Mouse (Mus musculus) forebrain, embryonic 12.5 days (tissue): Measurements from ENCODE around the gene Zfp784. TPM values are rescaled to one million over a fixed set of nuclear protein-coding genes. Genes with fewer than 3 reads are reported as not detected.
"Not testable (repeated sequence)": the region's sequence is repeated elsewhere in the genome, so short reads cannot be mapped to it uniquely, and the experiment has no call there.

Experiments used
- ATAC-seq: fragments of 200-750 bp; cut with Nextera tagmentation; 2 replicates; pipeline ENCODE4 v1.8.0; 2017; ENCODE audit warnings: moderate TSS enrichment; ENCODE audit not compliant: low FRiP score
- H3K27ac ChIP-seq: fragments of 300-500 bp; sonication (generic); 2 replicates; pipeline ENCODE4 v1.5.1; 2016; ENCODE audit warnings: mild to moderate bottlenecking
- H3K27me3 ChIP-seq: fragments of 300-500 bp; sonication (generic); 2 replicates; pipeline ENCODE4 v1.6.1; 2016; ENCODE audit warnings: mild to moderate bottlenecking
- H3K36me3 ChIP-seq: fragments of 300-500 bp; sonication (generic); replicated peaks from 2 replicates; pipeline ENCODE4 v1.6.1; 2016; ENCODE audit warnings: mild to moderate bottlenecking
- H3K4me1 ChIP-seq: fragments of 300-500 bp; sonication (generic); 2 replicates; pipeline ENCODE4 v1.6.1; 2016
- H3K4me2 ChIP-seq: fragments of 300-500 bp; sonication (generic); 2 replicates; pipeline ENCODE4 v1.6.1; 2016; ENCODE audit warnings: mild to moderate bottlenecking, moderate library complexity
- H3K4me3 ChIP-seq: fragments of 300-500 bp; sonication (generic); replicated peaks from 2 replicates; pipeline ENCODE4 v1.5.1; 2016; ENCODE audit warnings: mild to moderate bottlenecking
- H3K9ac ChIP-seq: fragments of 300-500 bp; sonication (generic); 2 replicates; pipeline ENCODE4 v1.6.1; 2016; ENCODE audit warnings: mild to moderate bottlenecking
- H3K9me3 ChIP-seq: fragments of 300-500 bp; sonication (generic); 2 replicates; pipeline ENCODE4 v1.6.1; 2016
- WGBS: fragments of 180-500 bp; shearing (Covaris S2); methylation state at CpG from one replicate; pipeline ENCODE4 v1.1.7; 2016; 5-methylcytosine and 5-hydroxymethylcytosine counted together
- polyA plus RNA-seq: library from polyadenylated mRNA; unstranded; fragments of >200 nt; fragmentation: Nextera tagmentation; extraction: Ambion mirVana; gene quantifications from 2 replicates; pipeline ENCODE4 v1.2.1, GENCODE M21; 2016

The Zfp784 gene
- polyA plus RNA-seq, 1 experiment from 2014 or later: 4.0 TPM

DNA sequence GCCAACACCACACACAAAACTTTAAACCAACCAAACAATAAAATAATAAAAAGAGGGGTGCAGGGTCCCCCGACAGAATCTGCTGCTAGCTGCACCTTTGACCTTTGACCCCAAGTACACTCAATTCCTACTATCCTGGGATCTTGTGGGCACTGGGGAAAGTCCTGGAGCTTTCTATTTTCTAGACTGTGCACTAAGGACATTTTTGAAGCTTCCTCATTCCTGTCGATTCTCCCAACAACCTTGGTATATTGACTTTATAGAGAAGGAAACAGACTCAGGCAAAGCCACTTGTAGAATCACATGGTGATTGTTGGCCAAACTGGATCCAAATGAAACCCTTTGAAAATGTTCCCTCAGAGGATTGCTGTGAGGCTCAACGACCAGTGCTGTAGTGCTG is 22.2 kb downstream of the Zfp784 start:
- peak overlapping the region; percentile 99 for H3K27ac ChIP-seq
- peaks cover 27% of the 10 kb centered on the region for H3K36me3 ChIP-seq
- H3K9me3 ChIP-seq: no peaks in the 10 kb centered on the region
- H3K27me3 ChIP-seq: no peaks in the 10 kb centered on the region
- ATAC-seq: no peak
- H3K4me3 ChIP-seq: peak overlapping the region; percentile 71
- peaks cover 12% of the 10 kb centered on the region for H3K4me1 ChIP-seq
- peak overlapping the region; percentile 60 for H3K4me2 ChIP-seq
- H3K9ac ChIP-seq: peak overlapping the region; percentile 84
- WGBS: 60% methylated on average over 3 of the region's 3 CpGs

- Histone ChIP-seq H3K27ac (peak within 1 kb of the TSS; percentile 99), H3K9ac (peak within 1 kb of the TSS; percentile 84), H3K27me3 (no peaks in the 10 kb centered on the region), H3K36me3 (peaks cover 34% of the 10 kb centered on the region), H3K4me1 (peaks cover 8% of the 10 kb centered on the region), H3K4me3 (peak within 1 kb of the TSS; percentile 71), H3K9me3 (no peaks in the 10 kb centered on the region), H3K4me2 (peak within 1 kb of the TSS; percentile 60)
- peak; percentile 84 for ATAC-seq
- under 1% methylated on average over 75 of the region's 76 CpGs for WGBS
Measured at GRCm38 (mm10) chr7:5015118-5016001, 22.9 kb downstream of the Zfp784 start, which contains the start of gene Gm44973. Gene Gm44973, plus strand, starts transcription at chr7:5015496.

- ATAC-seq: peak; percentile 84
- Histone ChIP-seq H3K4me2 (peak within 1 kb of the TSS; percentile 60), H3K27ac (peak within 1 kb of the TSS; percentile 99), H3K4me1 (peaks cover 7% of the 10 kb centered on the region), H3K4me3 (peak within 1 kb of the TSS; percentile 71), H3K36me3 (peaks cover 43% of the 10 kb centered on the region), H3K27me3 (no peaks in the 10 kb centered on the region), H3K9ac (peak within 1 kb of the TSS; percentile 84), H3K9me3 (no peaks in the 10 kb centered on the region)
- WGBS: under 1% methylated on average over 41 of the region's 42 CpGs
Measured at GRCm38 (mm10) chr7:5014251-5015117, 23.8 kb downstream of the Zfp784 start, which contains the start of the genes Zfp524 and Fiz1. Gene Zfp524, plus strand, starts transcription at chr7:5014415. Gene Fiz1, minus strand, starts transcription at chr7:5014697.

DNA sequence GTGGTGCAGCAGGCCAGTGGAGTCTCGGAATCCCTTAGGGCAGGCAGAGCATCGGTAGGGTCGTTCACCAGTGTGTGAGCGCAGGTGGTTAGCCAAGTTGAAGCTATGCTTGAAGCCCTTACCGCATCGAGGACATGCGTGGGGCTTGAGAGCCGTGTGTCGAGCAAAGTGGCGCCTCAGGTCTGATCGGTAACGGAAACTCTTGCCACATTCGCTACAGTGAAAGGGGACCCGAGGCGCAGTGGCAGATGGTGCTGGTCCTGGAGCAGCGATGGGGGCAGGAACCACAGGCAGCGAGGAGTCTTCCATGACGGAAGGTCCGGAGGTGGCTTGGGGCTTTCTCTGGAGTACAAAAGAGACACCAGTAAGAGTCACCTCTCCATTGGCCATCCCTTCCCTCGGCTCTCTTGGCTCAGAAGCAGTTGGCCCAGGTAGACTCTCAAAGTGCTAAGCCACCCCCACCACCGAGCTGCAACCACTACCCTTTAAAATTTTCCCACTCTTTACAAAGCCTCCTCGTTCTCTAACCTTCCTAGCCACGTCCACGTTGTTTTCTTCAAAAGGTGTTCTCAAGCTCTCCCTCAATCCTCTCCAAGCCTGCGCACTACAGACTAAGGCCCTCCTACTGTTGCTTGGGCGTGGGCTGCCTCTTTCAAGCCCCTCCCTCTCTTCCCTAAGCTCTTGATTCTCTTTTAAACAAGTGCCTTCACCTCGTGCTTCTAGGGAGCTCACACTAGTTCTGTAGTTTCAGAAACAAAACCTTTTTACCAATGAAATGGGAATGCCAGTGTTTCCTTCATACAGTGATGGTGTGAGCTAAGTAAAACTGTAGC is 25.3 kb downstream of the Zfp784 start:
- 0 out of 2 replicates have a peak overlapping the region, but pooled peaks have one; percentile 60 for H3K4me2 ChIP-seq
- H3K27ac ChIP-seq: no peak overlapping the region
- H3K27me3 ChIP-seq: no peaks in the 10 kb centered on the region
- peaks cover 59% of the 10 kb centered on the region for H3K36me3 ChIP-seq
- no peak for ATAC-seq
- WGBS: 90% methylated on average over 27 of the region's 27 CpGs
- H3K4me1 ChIP-seq: peaks cover 6% of the 10 kb centered on the region
- no peak overlapping the region for H3K9ac ChIP-seq
- no peak overlapping the region for H3K4me3 ChIP-seq
- H3K9me3 ChIP-seq: peaks cover 6% of the 10 kb centered on the region; the same call in 1 of the 2 replicates

- H3K9ac ChIP-seq: no peak overlapping the region
- H3K27ac ChIP-seq: no peak overlapping the region
- peaks cover 6% of the 10 kb centered on the region; the same call in 1 of the 2 replicates for H3K9me3 ChIP-seq
- no peak overlapping the region for H3K4me3 ChIP-seq
- H3K4me2 ChIP-seq: no peak overlapping the region
- no peaks in the 10 kb centered on the region for H3K4me1 ChIP-seq
- 97% methylated on average over 26 of the region's 26 CpGs for WGBS
- no peak for ATAC-seq
- peaks cover 75% of the 10 kb centered on the region for H3K36me3 ChIP-seq
- H3K27me3 ChIP-seq: no peaks in the 10 kb centered on the region
Measured at GRCm38 (mm10) chr7:5008229-5008628, 30.0 kb downstream of the Zfp784 start.

GRCm38 (mm10) chr7:5002876-5003275 is 35.4 kb downstream of the Zfp784 start:
- H3K9ac ChIP-seq, H3K4me2 ChIP-seq, H3K4me3 ChIP-seq, H3K9me3 ChIP-seq, ATAC-seq, H3K27me3 ChIP-seq, H3K4me1 ChIP-seq, H3K27ac ChIP-seq: not testable (repeated sequence)
- WGBS: 72% methylated on average over 8 of the region's 8 CpGs
- H3K36me3 ChIP-seq: peaks cover 22% of the 10 kb centered on the region

GRCm38 (mm10) chr7:4999876-5000275 is 38.4 kb downstream of the Zfp784 start:
- Histone ChIP-seq H3K4me3 (no peak overlapping the region), H3K36me3 (no peaks in the 10 kb centered on the region), H3K9me3 (no peaks in the 10 kb centered on the region), H3K27me3 (peaks cover 3% of the 10 kb centered on the region; the same call in 1 of the 2 replicates), H3K4me1 (peaks cover 13% of the 10 kb centered on the region), H3K27ac (no peak overlapping the region), H3K4me2 (no peak overlapping the region), H3K9ac (no peak overlapping the region)
- WGBS: 63% methylated on average over 2 of the region's 2 CpGs
- no peak for ATAC-seq

- no peak for ATAC-seq
- H3K4me2 ChIP-seq: peak overlapping the region; percentile 82
- H3K4me3 ChIP-seq: peak overlapping the region; percentile 68
- peaks cover 25% of the 10 kb centered on the region for H3K27me3 ChIP-seq
- peaks cover 13% of the 10 kb centered on the region; the same call in 1 of the 2 replicates for H3K9me3 ChIP-seq
- no peak overlapping the region for H3K27ac ChIP-seq
- peak overlapping the region; percentile 90 for H3K9ac ChIP-seq
- H3K4me1 ChIP-seq: peaks cover 36% of the 10 kb centered on the region
- peaks cover 24% of the 10 kb centered on the region for H3K36me3 ChIP-seq
- WGBS: 77% methylated on average over 8 of the region's 8 CpGs
Measured at GRCm38 (mm10) chr7:4996934-4997333, 41.3 kb downstream of the Zfp784 start.

GRCm38 (mm10) chr7:4996003-4996895 is 42.0 kb downstream of the Zfp784 start, which contains the start of gene Zfp579:
Gene Zfp579, minus strand, starts transcription at chr7:4996158.
- Histone ChIP-seq H3K36me3 (peaks cover 30% of the 10 kb centered on the region), H3K9me3 (peaks cover 13% of the 10 kb centered on the region; the same call in 1 of the 2 replicates), H3K4me1 (peaks cover 36% of the 10 kb centered on the region), H3K4me3 (peak within 1 kb of the TSS; percentile 68), H3K9ac (peak within 1 kb of the TSS; percentile 90), H3K27me3 (peaks cover 25% of the 10 kb centered on the region), H3K4me2 (peak within 1 kb of the TSS; percentile 82), H3K27ac (peak within 1 kb of the TSS; percentile 79)
- WGBS: 5% methylated on average over 22 of the region's 26 CpGs
- ATAC-seq: peak; percentile 90

DNA sequence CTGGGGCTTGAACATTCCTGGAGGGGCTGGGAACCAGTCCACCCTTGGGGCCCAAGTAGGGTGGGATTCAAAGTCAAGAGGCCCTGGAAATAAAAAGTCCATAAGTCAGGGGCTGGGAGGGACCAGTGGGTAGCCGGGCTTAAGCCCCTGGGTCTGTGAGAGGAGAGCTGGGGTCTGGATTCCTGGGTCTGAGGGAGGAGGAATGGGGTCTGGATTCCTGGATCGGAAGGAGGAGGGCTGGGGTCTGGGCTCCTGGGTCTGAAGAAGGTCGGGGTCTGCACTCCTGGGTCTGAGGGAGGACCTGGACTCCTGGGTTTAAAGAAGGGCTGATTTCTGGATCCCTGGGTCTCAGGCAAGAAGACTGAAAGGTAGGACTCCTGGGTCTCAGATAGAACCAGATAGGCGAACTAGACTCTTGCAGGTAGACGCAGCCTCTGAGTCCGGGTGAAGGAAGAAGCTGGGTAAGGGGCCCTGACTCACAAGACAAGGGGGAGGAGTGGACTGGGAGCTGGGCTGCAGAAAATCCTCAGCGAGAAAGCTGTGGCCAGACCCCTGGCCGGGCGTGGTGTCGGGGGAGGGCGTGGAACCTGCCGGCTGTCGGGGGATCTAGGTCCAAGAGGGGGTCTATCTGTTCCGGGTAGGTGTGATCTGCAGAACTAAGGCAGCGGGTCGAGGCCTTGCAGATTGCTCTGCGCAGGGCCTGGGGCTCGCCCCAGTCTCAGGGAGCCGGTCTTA is 42.8 kb downstream of the Zfp784 start:
- Histone ChIP-seq H3K4me2 (peak overlapping the region; percentile 82), H3K9ac (peak overlapping the region; percentile 90), H3K4me1 (peaks cover 36% of the 10 kb centered on the region), H3K4me3 (peak overlapping the region; percentile 68), H3K27ac (peak overlapping the region; percentile 47; the same call in 1 of the 2 replicates), H3K27me3 (peaks cover 25% of the 10 kb centered on the region), H3K9me3 (peaks cover 17% of the 10 kb centered on the region; the same call in 1 of the 2 replicates), H3K36me3 (peaks cover 37% of the 10 kb centered on the region)
- no peak for ATAC-seq
- WGBS: 8% methylated on average over 15 of the region's 19 CpGs
